Mouse (Mus musculus) neural tube, embryonic 12.5 days (tissue): ENCODE measurements at regions not wholly inside any gene's neighbourhood (a gene's known extent, or its start where the extent isn't known, plus 50 kb on each side); places are given as distances from the start of the nearest gene placed in this dataset.

Experiments
- ATAC-seq: fragments of 200-750 bp; cut with Nextera tagmentation; 2 replicates; pipeline ENCODE4 v1.8.0; 2017; ENCODE audit warnings: low read depth, mild to moderate bottlenecking, moderate TSS enrichment, moderate library complexity; ENCODE audit not compliant: low FRiP score
- H3K27ac ChIP-seq: fragments of 300-500 bp; sonication (generic); 2 replicates; pipeline ENCODE4 v1.5.1; 2016
- H3K27me3 ChIP-seq: fragments of 300-500 bp; sonication (generic); replicated peaks from 2 replicates; pipeline ENCODE4 v1.6.1; 2016; ENCODE audit warnings: mild to moderate bottlenecking
- H3K36me3 ChIP-seq: fragments of 300-500 bp; sonication (generic); 2 replicates; pipeline ENCODE4 v1.6.1; 2016; ENCODE audit warnings: mild to moderate bottlenecking
- H3K4me1 ChIP-seq: fragments of 300-500 bp; sonication (generic); 2 replicates; pipeline ENCODE4 v1.6.1; 2016
- H3K4me2 ChIP-seq: fragments of 300-500 bp; sonication (generic); replicated peaks from 2 replicates; pipeline ENCODE4 v1.6.1; 2016; ENCODE audit warnings: mild to moderate bottlenecking
- H3K4me3 ChIP-seq: fragments of 300-500 bp; sonication (generic); 2 replicates; pipeline ENCODE4 v1.5.1; 2016
- H3K9ac ChIP-seq: fragments of 300-500 bp; sonication (generic); 2 replicates; pipeline ENCODE4 v1.6.1; 2016; ENCODE audit warnings: mild to moderate bottlenecking
- H3K9me3 ChIP-seq: fragments of 300-500 bp; sonication (generic); 2 replicates; pipeline ENCODE4 v1.6.1; 2016; ENCODE audit warnings: mild to moderate bottlenecking
- WGBS: fragments of 180-500 bp; shearing (Covaris S2); methylation state at CpG from one replicate; pipeline ENCODE4 v1.1.7; 2016; 5-methylcytosine and 5-hydroxymethylcytosine counted together

- Histone ChIP-seq H3K9ac (no peak overlapping the region), H3K4me1 (no peaks in the 10 kb centered on the region), H3K9me3 (no peaks in the 10 kb centered on the region), H3K27me3 (no peaks in the 10 kb centered on the region), H3K4me3 (no peak overlapping the region), H3K36me3 (no peaks in the 10 kb centered on the region), H3K27ac (no peak overlapping the region), H3K4me2 (no peak overlapping the region)
- 95% methylated on average over 6 of the region's 6 CpGs for whole genome bisulfite sequencing
- ATAC-seq, result no peak
Observed at GRCm38 (mm10) chr10:17513756-17514155, 209.3 kb upstream of the Cited2 start.

- H3K27me3 ChIP-seq, result no peaks in the 10 kb centered on the region
- H3K9me3 ChIP-seq, result no peaks in the 10 kb centered on the region
- no peak overlapping the region for H3K27ac ChIP-seq
- 93% methylated on average over 2 of the region's 2 CpGs for WGBS
- ATAC-seq, result no peak
- no peaks in the 10 kb centered on the region for H3K4me1 ChIP-seq
- H3K4me2 ChIP-seq, result no peak overlapping the region
- no peak overlapping the region for H3K9ac ChIP-seq
- H3K4me3 ChIP-seq, result no peak overlapping the region
- no peaks in the 10 kb centered on the region for H3K36me3 ChIP-seq
Observed at GRCm38 (mm10) chr10:17516068-17516467, 206.9 kb upstream of the Cited2 start.

GRCm38 (mm10) chr10:17518423-17519175 is 204.4 kb upstream of the Cited2 start:
- ATAC-seq, result no peak
- Histone ChIP-seq H3K9me3 (no peaks in the 10 kb centered on the region), H3K27ac (no peak overlapping the region), H3K4me2 (no peak overlapping the region), H3K9ac (no peak overlapping the region), H3K4me1 (no peaks in the 10 kb centered on the region), H3K27me3 (no peaks in the 10 kb centered on the region), H3K4me3 (no peak overlapping the region), H3K36me3 (no peaks in the 10 kb centered on the region)
- 76% methylated on average over 9 of the region's 9 CpGs for WGBS

GRCm38 (mm10) chr10:17522026-17522541 is 200.9 kb upstream of the Cited2 start:
- ATAC-seq, result no peak
- Histone ChIP-seq H3K27me3 (no peaks in the 10 kb centered on the region), H3K9me3 (no peaks in the 10 kb centered on the region), H3K27ac (no peak overlapping the region), H3K9ac (no peak overlapping the region), H3K4me2 (no peak overlapping the region), H3K4me1 (no peaks in the 10 kb centered on the region), H3K36me3 (no peaks in the 10 kb centered on the region), H3K4me3 (no peak overlapping the region)
- WGBS, result 25% methylated on average over 5 of the region's 5 CpGs

- WGBS, result 73% methylated on average over 6 of the region's 6 CpGs
- Histone ChIP-seq H3K4me3 (no peak overlapping the region), H3K9ac (no peak overlapping the region), H3K9me3 (no peaks in the 10 kb centered on the region), H3K27me3 (no peaks in the 10 kb centered on the region), H3K4me2 (no peak overlapping the region), H3K4me1 (no peaks in the 10 kb centered on the region), H3K36me3 (no peaks in the 10 kb centered on the region), H3K27ac (no peak overlapping the region)
- no peak for ATAC-seq
Observed at GRCm38 (mm10) chr10:17523558-17524328, 199.3 kb upstream of the Cited2 start.

GRCm38 (mm10) chr10:17527151-17527737 is 195.8 kb upstream of the Cited2 start:
- no peaks in the 10 kb centered on the region for H3K4me1 ChIP-seq
- H3K27ac ChIP-seq, result no peak overlapping the region
- WGBS, result 42% methylated on average over 4 of the region's 4 CpGs
- H3K9ac ChIP-seq, result no peak overlapping the region
- no peaks in the 10 kb centered on the region for H3K27me3 ChIP-seq
- H3K36me3 ChIP-seq, result no peaks in the 10 kb centered on the region
- no peak overlapping the region for H3K4me2 ChIP-seq
- H3K4me3 ChIP-seq, result no peak overlapping the region
- H3K9me3 ChIP-seq, result no peaks in the 10 kb centered on the region
- ATAC-seq, result no peak

- Histone ChIP-seq H3K27me3 (no peaks in the 10 kb centered on the region), H3K27ac (no peak overlapping the region), H3K9ac (no peak overlapping the region), H3K9me3 (no peaks in the 10 kb centered on the region), H3K36me3 (no peaks in the 10 kb centered on the region), H3K4me1 (no peaks in the 10 kb centered on the region), H3K4me3 (no peak overlapping the region), H3K4me2 (no peak overlapping the region)
- WGBS, result 87% methylated on average over 2 of the region's 2 CpGs
- ATAC-seq, result no peak
Observed at GRCm38 (mm10) chr10:17528116-17528515, 194.9 kb upstream of the Cited2 start.

GRCm38 (mm10) chr10:17528846-17529245 is 194.2 kb upstream of the Cited2 start:
- Histone ChIP-seq H3K9me3 (no peaks in the 10 kb centered on the region), H3K27me3 (no peaks in the 10 kb centered on the region), H3K4me1 (no peaks in the 10 kb centered on the region), H3K4me2 (no peak overlapping the region), H3K27ac (no peak overlapping the region), H3K36me3 (no peaks in the 10 kb centered on the region), H3K9ac (no peak overlapping the region), H3K4me3 (no peak overlapping the region)
- 86% methylated on average over 6 of the region's 6 CpGs for WGBS
- no peak for ATAC-seq

- Histone ChIP-seq H3K9me3 (no peaks in the 10 kb centered on the region), H3K4me3 (no peak overlapping the region), H3K27ac (no peak overlapping the region), H3K4me2 (no peak overlapping the region), H3K27me3 (no peaks in the 10 kb centered on the region), H3K36me3 (no peaks in the 10 kb centered on the region), H3K9ac (no peak overlapping the region), H3K4me1 (no peaks in the 10 kb centered on the region)
- WGBS, result 86% methylated on average over 4 of the region's 4 CpGs
- ATAC-seq, result no peak
Observed at GRCm38 (mm10) chr10:17529851-17530509, 193.0 kb upstream of the Cited2 start.

GRCm38 (mm10) chr10:17531021-17531420 is 192.0 kb upstream of the Cited2 start:
- Histone ChIP-seq H3K9ac (no peak overlapping the region), H3K9me3 (no peaks in the 10 kb centered on the region), H3K27ac (no peak overlapping the region), H3K4me3 (no peak overlapping the region), H3K36me3 (no peaks in the 10 kb centered on the region), H3K27me3 (no peaks in the 10 kb centered on the region), H3K4me1 (no peaks in the 10 kb centered on the region), H3K4me2 (no peak overlapping the region)
- WGBS, result 85% methylated on average over 3 of the region's 3 CpGs
- ATAC-seq, result no peak

GRCm38 (mm10) chr10:17538944-17539533 is 184.0 kb upstream of the Cited2 start:
- no peaks in the 10 kb centered on the region for H3K4me1 ChIP-seq
- 92% methylated on average over 6 of the region's 6 CpGs for WGBS
- H3K27me3 ChIP-seq, result no peaks in the 10 kb centered on the region
- H3K27ac ChIP-seq, result no peak overlapping the region
- H3K4me3 ChIP-seq, result no peak overlapping the region
- no peaks in the 10 kb centered on the region for H3K36me3 ChIP-seq
- no peak overlapping the region for H3K4me2 ChIP-seq
- H3K9ac ChIP-seq, result no peak overlapping the region
- ATAC-seq, result no peak
- H3K9me3 ChIP-seq, result no peaks in the 10 kb centered on the region
